Mouse (Mus musculus) megakaryocyte, embryonic 14.5 days (primary cell): ENCODE results near the gene Myb.

ENCODE experiments used
- FLI1 ChIP-seq: IDR thresholded peaks from 2 replicates; pipeline ENCODE4 v1.6.1; 2012; ENCODE audit warnings: low read length, inconsistent platforms, mixed read lengths
- GATA1 ChIP-seq: IDR thresholded peaks from 3 replicates; pipeline ENCODE4 v1.6.1; 2012; ENCODE audit warnings: mixed read lengths, low read length, inconsistent platforms, borderline replicate concordance

DNA sequence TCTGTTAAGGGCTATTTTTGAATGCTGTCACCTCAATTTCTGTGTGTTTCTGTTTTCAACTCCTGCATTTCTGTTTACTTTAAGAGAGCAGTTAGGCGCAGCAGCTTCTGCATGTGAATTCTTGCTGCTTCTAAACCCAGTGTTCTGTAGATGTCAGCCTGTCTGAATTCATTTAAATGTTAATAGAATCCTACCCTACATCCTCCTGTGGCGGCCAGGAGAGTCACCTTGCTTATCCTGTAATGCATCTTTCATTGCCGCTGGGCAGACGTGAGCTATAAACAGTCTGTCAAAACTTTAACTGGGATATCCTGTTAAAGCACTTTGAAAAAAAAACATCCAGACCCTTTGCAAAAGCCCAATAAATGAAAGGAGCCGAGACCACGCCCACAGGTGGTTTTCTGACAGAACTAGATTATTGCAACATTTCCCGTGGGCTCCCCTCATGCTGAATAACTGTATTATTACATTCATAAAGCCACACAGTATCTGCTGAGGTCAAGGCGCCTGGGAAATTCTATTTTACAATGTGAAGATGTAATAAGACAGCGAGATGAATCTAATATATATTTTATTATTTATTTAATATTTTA lies 29.8 kb downstream of the Myb start:
- TF ChIP-seq FLI1 (no peak), GATA1 (no peak)
